Mouse (Mus musculus): ENCODE data around the gene Mon2. TPM values are rescaled to one million over a fixed set of nuclear protein-coding genes. Genes with fewer than 3 reads are reported as not detected.

Mon2 gene
- 52.9 and 58.2 TPM in 2 replicates for polyA plus RNA-seq (2012; rRNA removed)

- peak; percentile 95 for DNase-seq (ENCODE audit: low spot score)
These were observed at the start of gene Mon2 for GRCm38 (mm10) chr10:123076245-123077023. Mon2 (minus strand) TSS chr10:123076505.

- DNase-seq (ENCODE audit: low spot score), result no peak
These were observed 44.5 kb upstream of the Mon2 start for GRCm38 (mm10) chr10:123120666-123121392.

GRCm38 (mm10) chr10:123116861-123117260, 40.6 kb upstream of the Mon2 start:
- DNase-seq (ENCODE audit: low spot score), result no peak

DNA sequence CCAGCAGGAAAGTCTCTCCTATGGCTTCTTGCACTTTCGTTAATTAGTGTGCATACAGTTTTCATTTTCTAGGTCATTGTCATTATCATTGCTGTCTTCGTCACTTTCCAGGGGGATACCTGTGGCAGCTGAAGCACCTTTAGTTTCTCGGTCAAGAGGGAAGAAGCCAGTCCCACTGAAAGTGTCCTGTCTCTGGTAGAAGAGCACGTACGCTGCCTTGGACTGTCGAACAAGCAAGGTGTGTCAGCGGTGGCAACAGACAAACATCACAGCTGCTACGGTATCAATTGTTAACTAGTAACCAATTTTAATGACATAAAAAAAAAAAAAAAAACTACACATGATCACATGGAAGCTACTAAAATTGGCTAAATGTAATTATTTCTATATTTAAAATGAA, 37.2 kb upstream of the Mon2 start:
- DNase-seq (ENCODE audit: low spot score), result no peak

DNA sequence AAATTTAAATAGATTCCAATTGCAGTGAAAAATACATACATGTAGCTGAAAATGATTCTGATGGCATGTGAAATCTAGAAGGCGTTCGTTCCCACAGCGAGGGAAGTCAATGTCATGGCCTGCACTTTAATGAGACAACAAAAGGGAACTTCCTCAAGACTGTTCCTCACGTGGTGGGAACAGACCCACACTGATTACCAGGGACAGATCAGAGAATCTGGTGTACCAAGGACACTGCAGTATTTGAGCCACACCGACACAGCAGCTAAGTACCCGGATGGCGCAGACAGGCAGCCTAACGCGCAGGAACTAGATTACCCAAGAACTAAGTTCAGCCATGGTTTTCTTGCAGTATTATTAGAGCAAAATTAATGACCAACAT, 36.5 kb upstream of the Mon2 start:
- no peak for DNase-seq (ENCODE audit: low spot score)

GRCm38 (mm10) chr10:123112056-123112786, 35.9 kb upstream of the Mon2 start:
- DNase-seq (ENCODE audit: low spot score), result no peak

- DNase-seq (ENCODE audit: low spot score), result no peak
These were observed 34.2 kb upstream of the Mon2 start for GRCm38 (mm10) chr10:123110548-123110947.

DNA sequence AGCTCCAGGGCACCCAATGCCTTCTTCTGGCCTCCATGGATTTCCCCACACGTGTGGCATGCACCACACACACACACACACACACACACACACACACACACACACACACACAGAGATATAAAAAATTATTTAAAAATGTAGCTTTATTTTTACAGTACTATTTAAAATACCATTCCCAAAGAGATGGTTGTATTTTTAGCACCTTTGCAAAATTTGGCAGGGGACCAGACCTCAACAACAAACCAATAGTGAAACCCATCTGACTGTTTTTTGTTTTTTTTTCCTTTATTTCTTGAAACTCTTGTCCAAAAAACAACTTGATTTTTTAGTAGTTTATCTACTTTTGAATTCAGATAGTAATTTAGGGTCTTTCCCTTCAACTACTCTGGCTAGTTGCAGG, 32.2 kb upstream of the Mon2 start:
- DNase-seq (ENCODE audit: low spot score), result no peak

DNA sequence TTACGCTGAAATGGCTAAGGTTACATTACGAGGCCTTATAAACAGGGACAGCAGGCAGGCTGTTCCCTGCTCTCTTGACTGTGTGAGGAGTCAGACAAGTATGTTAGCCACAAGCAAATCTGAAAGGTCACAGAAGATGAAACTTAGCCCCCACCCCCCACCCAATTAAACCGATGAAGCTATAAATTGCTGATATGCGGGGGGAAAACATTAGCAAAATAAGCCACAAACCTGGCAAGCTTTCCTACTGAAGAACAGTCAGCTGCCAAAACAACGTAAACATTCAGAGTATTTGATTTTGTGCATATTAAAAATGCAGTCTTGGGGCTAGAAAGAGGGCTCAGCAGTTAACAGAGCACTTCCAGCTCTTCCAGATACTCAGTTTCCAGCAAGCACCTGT, 31.8 kb upstream of the Mon2 start:
- DNase-seq (ENCODE audit: low spot score), result no peak

DNA sequence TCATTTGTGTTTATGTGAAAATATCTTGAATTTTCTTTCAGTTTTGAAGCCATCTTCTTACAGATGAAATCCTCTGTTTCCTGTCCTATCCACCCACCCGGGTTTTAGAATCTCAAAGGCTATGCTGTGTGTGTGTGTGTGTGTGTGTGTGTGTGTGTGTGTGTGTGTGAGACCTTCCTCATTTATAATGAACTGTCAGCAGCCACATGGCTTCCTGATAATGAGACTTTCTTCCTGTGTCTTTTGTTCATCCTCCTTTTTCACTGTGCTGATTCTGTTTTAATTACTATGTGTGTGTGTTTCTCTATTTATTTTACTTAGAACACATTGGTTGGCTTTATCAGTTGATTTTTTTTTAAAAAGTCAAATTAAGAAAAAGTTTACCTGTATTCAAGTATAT, 25.0 kb upstream of the Mon2 start:
- no peak for DNase-seq (ENCODE audit: low spot score)

GRCm38 (mm10) chr10:123100584-123100983, 24.3 kb upstream of the Mon2 start:
- DNase-seq (ENCODE audit: low spot score), result no peak

DNA sequence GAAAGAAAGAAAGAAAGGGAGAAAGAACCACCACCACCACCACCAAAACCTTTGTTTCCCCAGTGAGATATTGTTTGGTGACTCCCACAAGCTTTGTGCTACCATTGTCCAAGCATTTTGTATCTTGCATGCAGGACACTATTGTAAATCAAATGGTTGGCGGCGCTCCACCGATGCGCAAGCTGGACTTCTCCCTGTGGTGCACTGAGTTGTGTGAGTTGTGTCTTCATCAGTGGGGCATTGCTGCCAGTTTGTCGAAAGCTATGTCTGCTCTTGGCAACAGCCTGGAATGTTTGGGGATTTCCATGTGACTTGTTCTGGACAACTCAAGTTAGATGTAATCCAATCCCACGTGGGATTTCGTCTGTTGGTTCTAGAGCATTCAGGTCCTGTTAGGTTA, 18.2 kb upstream of the Mon2 start:
- no peak for DNase-seq (ENCODE audit: low spot score)

DNA sequence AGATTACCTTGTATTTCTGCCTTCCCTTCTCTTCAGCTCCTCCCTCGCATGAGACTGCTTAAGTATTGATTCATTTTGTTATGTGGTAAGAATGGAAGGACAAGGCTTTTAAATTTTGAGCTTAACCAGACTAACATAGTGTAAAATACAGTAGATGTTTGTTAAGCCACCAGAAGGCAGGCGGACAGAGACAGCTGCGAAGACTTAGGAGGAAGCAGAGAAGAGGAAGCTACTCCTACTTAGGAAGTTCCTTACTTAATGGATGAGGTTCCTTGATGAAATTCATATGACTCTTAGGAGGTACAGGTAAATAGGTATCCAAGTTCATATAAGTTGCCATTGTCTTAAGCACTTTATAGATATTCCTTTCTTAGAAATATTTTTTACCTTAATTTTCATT, 16.3 kb upstream of the Mon2 start:
- no peak for DNase-seq (ENCODE audit: low spot score)

GRCm38 (mm10) chr10:123091737-123092136, 15.4 kb upstream of the Mon2 start:
- DNase-seq (ENCODE audit: low spot score), result no peak

GRCm38 (mm10) chr10:123089425-123089930, 13.2 kb upstream of the Mon2 start:
- no peak for DNase-seq (ENCODE audit: low spot score)

DNA sequence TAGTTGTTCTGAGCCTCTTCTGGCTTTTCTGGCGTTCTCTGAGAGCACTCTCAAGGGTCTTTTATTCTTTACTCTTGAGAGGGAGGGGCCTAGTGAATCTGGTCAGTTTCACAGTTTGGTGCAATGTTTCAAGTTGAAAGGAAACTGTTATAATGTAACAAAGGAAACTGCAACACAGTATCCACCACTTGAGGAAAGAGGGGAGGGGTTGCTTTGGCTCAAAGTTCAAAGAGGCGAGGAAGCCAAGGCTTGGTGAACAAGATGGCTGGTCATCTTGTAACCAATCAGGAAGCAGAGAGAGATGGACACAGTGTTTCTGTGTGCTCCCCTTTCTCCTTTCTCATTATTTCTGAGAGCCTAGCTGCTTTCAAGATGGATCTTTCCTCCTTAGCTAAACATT, 10.5 kb upstream of the Mon2 start:
- DNase-seq (ENCODE audit: low spot score), result no peak

- no peak for DNase-seq (ENCODE audit: low spot score)
These were observed 8.8 kb upstream of the Mon2 start for GRCm38 (mm10) chr10:123084900-123085641.

GRCm38 (mm10) chr10:123084307-123084706, 8.0 kb upstream of the Mon2 start:
- DNase-seq (ENCODE audit: low spot score), result no peak

- DNase-seq (ENCODE audit: low spot score), result no peak
These were observed 508 bp downstream of the Mon2 start for GRCm38 (mm10) chr10:123075751-123076242.

DNA sequence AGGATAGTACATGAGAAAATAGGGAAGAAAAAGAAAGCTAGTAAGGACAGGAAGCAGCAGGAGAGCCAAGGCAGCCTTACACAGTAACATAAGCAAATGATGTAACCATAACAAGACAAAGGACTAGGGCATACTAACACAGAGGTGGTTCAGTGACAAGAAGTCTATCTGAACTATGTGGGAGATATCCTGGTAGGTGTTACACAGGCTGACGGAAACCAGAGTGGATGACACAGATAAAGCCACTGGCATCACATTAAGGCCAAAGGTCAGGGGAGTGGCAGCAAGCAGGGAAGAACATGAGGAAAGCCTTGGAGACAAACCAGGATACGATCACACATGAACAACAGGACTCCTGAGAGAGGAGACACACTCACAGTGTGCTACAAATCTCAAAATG, 4.3 kb downstream of the Mon2 start:
- no peak for DNase-seq (ENCODE audit: low spot score)

- DNase-seq (ENCODE audit: low spot score), result no peak
These were observed 13.3 kb downstream of the Mon2 start for GRCm38 (mm10) chr10:123063021-123063420.

- DNase-seq (ENCODE audit: low spot score), result no peak
These were observed 15.5 kb downstream of the Mon2 start for GRCm38 (mm10) chr10:123060831-123061230.
